Mouse (Mus musculus): ENCODE measurements at regions not wholly inside any gene's neighbourhood (a gene's known extent, or its start where the extent isn't known, plus 50 kb on each side); places are given as distances from the start of the nearest gene placed in this dataset.
"Not testable (repeated sequence)": the region's sequence is repeated elsewhere in the genome, so short reads cannot be mapped to it uniquely, and the experiment has no call there.

GRCm38 (mm10) chr9:25655767-25656513, 174.6 kb downstream of the Eepd1 start:
- peak; percentile 19 for DNase-seq (ENCODE audit: extremely low read depth, low read depth)

- DNase-seq (ENCODE audit: extremely low read depth, low read depth), result no peak
Measured at GRCm38 (mm10) chr9:25656534-25656933, 175.2 kb downstream of the Eepd1 start.

DNA sequence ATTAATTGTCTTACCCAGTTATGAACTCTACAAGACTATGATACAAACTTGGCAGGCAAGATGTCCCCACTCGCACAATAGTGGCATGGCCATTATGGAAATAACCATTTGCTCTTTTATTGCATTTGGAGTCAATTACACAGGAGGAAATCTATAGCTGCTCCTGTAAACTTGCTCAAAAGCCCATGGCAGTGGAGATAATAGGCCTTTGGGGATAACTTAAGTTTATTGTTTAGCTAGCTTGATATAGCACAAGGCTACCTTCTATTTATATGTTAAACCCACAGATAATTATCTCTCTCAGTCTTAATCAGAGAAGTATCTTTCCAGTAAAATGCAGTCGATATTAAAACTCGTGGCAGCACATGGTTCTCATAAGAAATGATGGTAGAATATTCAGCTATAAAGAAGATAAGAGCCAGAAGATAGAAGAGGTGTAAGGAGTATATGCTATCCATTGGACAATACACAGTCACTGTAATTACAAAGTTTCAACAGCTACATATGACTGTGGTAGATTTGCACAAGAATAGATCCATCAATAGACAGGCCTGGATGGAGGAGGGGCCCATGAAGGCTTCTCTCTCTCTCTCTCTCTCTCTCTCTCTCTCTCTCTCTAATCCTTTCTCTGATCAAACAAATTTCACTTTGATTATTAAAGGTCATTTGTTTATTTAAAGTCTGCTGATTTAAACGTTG, 202.4 kb downstream of the Eepd1 start:
- no peak for DNase-seq (ENCODE audit: extremely low read depth, low read depth)

DNA sequence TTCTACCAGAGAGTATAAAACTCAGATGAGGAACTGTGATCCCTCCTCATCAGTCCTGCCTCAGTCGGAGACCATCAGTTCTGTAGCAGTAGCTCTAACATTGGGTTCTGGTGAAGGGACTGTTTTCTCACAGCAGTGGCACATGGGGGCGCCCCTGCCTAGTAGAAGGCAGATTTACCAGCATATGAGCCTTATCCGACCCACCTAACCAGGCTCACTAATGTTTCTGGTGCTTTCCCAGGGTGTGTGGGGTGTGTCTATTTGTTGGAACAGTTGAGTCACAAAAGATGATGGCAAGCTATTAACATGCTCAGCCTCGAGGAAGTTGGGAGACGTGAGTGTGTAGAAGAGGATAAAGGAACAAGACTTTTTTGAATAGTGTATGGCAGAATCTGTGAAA, 212.3 kb downstream of the Eepd1 start:
- no peak for DNase-seq (ENCODE audit: extremely low read depth, low read depth)

DNA sequence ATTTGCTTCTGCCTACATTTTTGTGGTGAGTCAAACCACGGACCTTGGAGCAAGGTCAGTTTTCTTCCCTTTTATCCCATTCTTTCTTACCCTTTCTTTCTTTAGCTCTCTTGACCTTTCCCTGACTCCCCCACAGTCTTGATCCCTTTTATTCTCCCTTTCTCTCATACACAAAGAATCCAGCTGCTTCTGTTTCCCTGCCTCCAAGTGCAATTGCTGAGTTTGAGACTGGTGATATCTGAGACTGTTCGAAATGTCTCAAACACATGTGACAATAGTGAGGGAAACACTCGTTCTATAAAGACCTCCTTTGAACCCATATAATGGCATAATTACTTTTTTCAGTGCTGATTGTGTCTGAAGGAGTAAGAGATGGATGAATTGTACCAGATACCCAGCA, 213.7 kb downstream of the Eepd1 start:
- no peak for DNase-seq (ENCODE audit: extremely low read depth, low read depth)

DNA sequence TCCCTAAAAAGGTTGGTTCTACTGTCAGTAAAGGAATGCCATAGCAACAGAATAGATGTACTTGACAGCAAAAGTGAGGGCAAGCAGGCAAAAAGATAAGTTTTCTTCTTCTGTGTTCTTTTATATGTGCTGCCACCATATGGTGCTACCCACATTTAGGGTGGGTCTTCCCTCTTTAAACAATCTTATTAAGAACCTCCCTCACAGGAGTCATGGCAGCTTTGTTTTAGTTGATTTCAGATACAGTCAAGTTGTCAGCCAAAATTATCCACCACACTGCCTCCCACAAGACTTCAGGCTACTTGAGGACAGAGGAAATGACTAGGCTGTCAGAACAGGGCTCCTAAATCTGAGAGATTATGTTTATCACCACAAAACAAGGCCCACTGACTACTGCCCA, 232.3 kb downstream of the Eepd1 start:
- DNase-seq (ENCODE audit: extremely low read depth, low read depth), result no peak

DNA sequence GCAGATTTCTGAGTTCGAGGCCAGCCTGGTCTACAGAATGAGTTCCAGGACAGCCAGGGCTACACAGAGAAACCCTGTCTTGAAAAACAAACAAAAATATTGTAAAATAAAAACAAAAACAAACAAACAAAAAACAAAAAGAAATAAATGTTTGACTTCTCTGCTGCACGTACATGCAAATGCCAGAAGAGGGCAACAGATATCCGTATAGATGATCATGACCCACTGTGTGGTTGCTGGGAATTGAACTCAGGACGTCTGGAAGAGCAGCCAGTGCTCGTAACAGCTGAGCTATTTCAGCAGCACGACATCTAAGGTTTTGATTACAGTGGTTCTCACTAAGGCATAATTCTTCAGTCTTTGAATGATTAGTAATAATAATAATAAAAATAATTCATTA, 262.8 kb downstream of the Eepd1 start:
- no peak for DNase-seq (ENCODE audit: extremely low read depth, low read depth)

DNA sequence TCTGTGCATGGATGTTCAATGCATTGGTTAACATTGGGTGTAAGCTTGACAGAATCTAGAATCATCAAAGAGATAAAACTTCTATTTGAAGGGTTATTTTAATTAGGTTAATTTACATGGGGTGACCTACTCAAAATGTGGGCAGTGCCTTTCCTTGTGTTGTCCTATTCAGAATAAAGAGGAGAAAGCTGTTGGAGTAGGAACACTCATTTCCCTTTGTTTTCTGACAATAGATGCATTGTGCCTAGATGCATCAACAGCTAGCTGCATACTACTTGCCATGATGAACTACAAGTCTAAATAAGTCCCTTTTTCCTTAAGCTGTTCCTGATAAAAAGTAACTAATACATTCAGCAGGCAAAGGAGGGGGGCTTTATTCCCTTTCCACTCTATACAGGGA, 269.8 kb downstream of the Eepd1 start:
- DNase-seq (ENCODE audit: extremely low read depth, low read depth), result no peak

DNA sequence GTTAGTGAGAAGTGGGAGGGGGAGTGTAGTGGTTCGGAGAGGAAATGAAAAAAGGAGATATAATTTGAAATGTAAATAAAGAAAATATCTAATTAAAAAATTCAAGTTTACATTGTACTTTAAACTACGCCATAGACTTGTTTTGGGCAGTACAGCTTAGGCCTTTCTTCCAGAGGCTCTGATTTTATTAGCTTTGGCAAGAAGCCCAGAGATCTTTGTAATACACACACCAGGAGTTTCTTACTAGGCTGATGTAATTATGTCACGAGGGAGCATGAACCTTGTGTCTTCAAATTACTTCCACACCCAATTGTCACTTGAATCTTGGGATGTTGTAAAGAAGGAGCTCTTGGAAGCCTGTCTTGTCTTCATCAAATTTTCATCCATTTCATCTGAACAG, 292.6 kb downstream of the Eepd1 start:
- no peak for DNase-seq (ENCODE audit: extremely low read depth, low read depth)

DNA sequence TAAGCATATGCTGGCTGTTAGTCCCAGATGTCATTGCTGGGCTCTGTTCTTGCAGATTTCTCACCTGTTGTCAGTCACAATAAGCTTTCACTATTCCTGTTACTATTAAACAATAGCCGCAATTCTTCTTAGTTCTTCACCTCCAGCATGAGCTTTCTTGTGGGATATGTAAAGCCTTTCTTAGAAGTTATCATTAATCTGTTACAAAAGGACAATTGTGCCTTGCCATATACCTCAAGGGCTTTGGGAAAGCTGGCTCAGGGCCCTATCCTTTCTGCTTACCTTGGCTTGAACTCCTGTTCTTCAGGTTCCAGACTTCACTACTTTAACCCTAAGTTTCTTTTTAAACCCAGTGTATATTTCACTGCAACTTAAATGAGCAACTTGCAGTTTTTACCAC, 301.3 kb downstream of the Eepd1 start:
- no peak for DNase-seq (ENCODE audit: extremely low read depth, low read depth)

GRCm38 (mm10) chr9:25795142-25795910, 314.0 kb downstream of the Eepd1 start:
- DNase-seq (ENCODE audit: extremely low read depth, low read depth), result no peak

DNA sequence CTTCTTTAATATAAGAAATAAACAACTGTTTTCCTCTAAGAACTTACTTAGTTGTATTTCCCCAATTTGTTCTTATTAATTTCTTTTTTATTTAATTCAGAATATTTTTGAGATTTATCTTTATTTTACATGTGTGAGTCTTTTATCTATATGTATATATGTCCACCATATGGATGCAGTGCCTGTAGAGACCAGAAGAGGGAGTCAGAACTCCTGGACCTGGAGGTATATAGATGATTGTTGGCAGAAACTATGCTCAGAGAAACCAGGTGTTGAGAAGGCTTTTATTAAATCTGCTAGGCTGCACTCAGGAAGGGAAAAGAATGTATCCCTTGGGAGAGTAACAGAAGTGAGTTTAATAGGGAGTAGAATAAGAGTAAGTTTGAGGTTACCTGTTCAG, 328.2 kb downstream of the Eepd1 start:
- DNase-seq (ENCODE audit: extremely low read depth, low read depth), result no peak

GRCm38 (mm10) chr9:25833295-25833694, 351.9 kb downstream of the Eepd1 start:
- no peak for DNase-seq (ENCODE audit: extremely low read depth, low read depth)

- not testable (repeated sequence) for DNase-seq (ENCODE audit: extremely low read depth, low read depth)
Measured at GRCm38 (mm10) chr9:25849914-25850313, 368.6 kb downstream of the Eepd1 start.

GRCm38 (mm10) chr9:25850608-25851007, 369.3 kb downstream of the Eepd1 start:
- not testable (repeated sequence) for DNase-seq (ENCODE audit: extremely low read depth, low read depth)

DNA sequence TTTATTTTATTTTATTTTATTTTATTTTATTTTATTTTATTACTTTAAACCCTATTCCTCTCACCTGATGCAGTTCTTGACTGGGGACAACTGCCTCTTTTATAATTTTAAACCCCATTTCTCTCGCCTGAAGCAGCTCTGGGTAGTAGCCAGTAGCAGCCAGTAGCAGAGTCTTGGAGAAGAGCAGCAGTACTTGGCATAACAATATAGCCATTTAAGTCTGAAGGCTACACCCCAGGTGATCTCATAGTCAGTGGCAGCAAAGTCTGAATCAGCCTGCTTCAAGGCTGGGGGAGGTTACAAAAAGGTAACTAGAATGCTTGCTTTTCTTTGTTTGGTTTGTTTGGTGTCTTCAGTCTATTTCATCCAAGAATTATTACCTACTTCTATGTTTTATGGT, 373.2 kb downstream of the Eepd1 start:
- no peak for DNase-seq (ENCODE audit: extremely low read depth, low read depth)

- no peak for DNase-seq (ENCODE audit: extremely low read depth, low read depth)
Measured at GRCm38 (mm10) chr9:25870260-25870659, 388.9 kb downstream of the Eepd1 start.

GRCm38 (mm10) chr9:25896333-25896905, 415.1 kb downstream of the Eepd1 start:
- DNase-seq (ENCODE audit: extremely low read depth, low read depth), result no peak

Data from MEL-GATA-1-ER (cell line).